Mouse (Mus musculus): ENCODE measurements around the gene Tmem175.
"Not testable (repeated sequence)": the region's sequence is repeated elsewhere in the genome, so short reads cannot be mapped to it uniquely, and the experiment has no call there.

Gene Tmem175

GRCm38 (mm10) chr5:108629634-108630483, at the start of gene Tmem175, which contains the start of gene Gak:
Gene Tmem175 (plus strand): TSS chr5:108629770.
Gene Gak (minus strand): TSS chr5:108629755.
- peak; percentile 86 to 91 for DNase-seq (ENCODE audit: low spot score in 2 of 2)

- DNase-seq (ENCODE audit: low spot score in 2 of 2), result no peak
These were observed 48.1 kb upstream of the Tmem175 start for GRCm38 (mm10) chr5:108581361-108581891.

GRCm38 (mm10) chr5:108599923-108600322, 29.6 kb upstream of the Tmem175 start:
- DNase-seq (ENCODE audit: low spot score in 2 of 2), result no peak

GRCm38 (mm10) chr5:108602537-108602936, 27.0 kb upstream of the Tmem175 start:
- no peak for DNase-seq (ENCODE audit: low spot score in 2 of 2)

GRCm38 (mm10) chr5:108610426-108610825, 19.1 kb upstream of the Tmem175 start:
- no peak for DNase-seq (ENCODE audit: low spot score in 2 of 2)

GRCm38 (mm10) chr5:108621870-108622269, 7.7 kb upstream of the Tmem175 start:
- no peak for DNase-seq (ENCODE audit: low spot score in 2 of 2)

GRCm38 (mm10) chr5:108626050-108626660, 3.4 kb upstream of the Tmem175 start:
- DNase-seq (ENCODE audit: low spot score in 2 of 2), result no peak

GRCm38 (mm10) chr5:108628891-108629633, 508 bp upstream of the Tmem175 start:
- DNase-seq (ENCODE audit: low spot score in 2 of 2), result peak in 1 of 2 experiments; percentile 12

GRCm38 (mm10) chr5:108633676-108634075, 4.1 kb downstream of the Tmem175 start:
- DNase-seq (ENCODE audit: low spot score in 2 of 2), result no peak

- DNase-seq (ENCODE audit: low spot score in 2 of 2), result not testable (repeated sequence)
These were observed 4.5 kb downstream of the Tmem175 start for GRCm38 (mm10) chr5:108634088-108634487.

GRCm38 (mm10) chr5:108636172-108636571, 6.6 kb downstream of the Tmem175 start:
- DNase-seq (ENCODE audit: low spot score in 2 of 2), result no peak

- DNase-seq (ENCODE audit: low spot score in 2 of 2), result no peak
These were observed 14.1 kb downstream of the Tmem175 start for GRCm38 (mm10) chr5:108643674-108644073.

- no peak for DNase-seq (ENCODE audit: low spot score in 2 of 2)
These were observed 16.2 kb downstream of the Tmem175 start for GRCm38 (mm10) chr5:108645651-108646342.

- no peak for DNase-seq (ENCODE audit: low spot score in 2 of 2)
These were observed 16.7 kb downstream of the Tmem175 start for GRCm38 (mm10) chr5:108646343-108646660.

GRCm38 (mm10) chr5:108647311-108647710, 17.7 kb downstream of the Tmem175 start:
- no peak for DNase-seq (ENCODE audit: low spot score in 2 of 2)

GRCm38 (mm10) chr5:108647820-108648465, 18.4 kb downstream of the Tmem175 start:
- DNase-seq (ENCODE audit: low spot score in 2 of 2), result no peak

- DNase-seq (ENCODE audit: low spot score in 2 of 2), result no peak
These were observed 19.5 kb downstream of the Tmem175 start for GRCm38 (mm10) chr5:108648937-108649576.

GRCm38 (mm10) chr5:108650341-108650740, 20.8 kb downstream of the Tmem175 start:
- no peak for DNase-seq (ENCODE audit: low spot score in 2 of 2)

- DNase-seq (ENCODE audit: low spot score in 2 of 2), result no peak
These were observed 21.7 kb downstream of the Tmem175 start for GRCm38 (mm10) chr5:108651136-108651720.

- DNase-seq (ENCODE audit: low spot score in 2 of 2), result peak; percentile 40 to 74
These were observed 22.3 kb downstream of the Tmem175 start for GRCm38 (mm10) chr5:108651823-108652222.

Data from thymus, postnatal 10 days (tissue).